Mouse (Mus musculus) B cell, adult 2 months (primary cell): ENCODE measurements around the gene Ttc7b.

Source experiments
- DNase-seq, 2 experiments: peaks; one replicate each; pipeline ENCODE4 v3.0.0; 2022

The Ttc7b gene

DNA sequence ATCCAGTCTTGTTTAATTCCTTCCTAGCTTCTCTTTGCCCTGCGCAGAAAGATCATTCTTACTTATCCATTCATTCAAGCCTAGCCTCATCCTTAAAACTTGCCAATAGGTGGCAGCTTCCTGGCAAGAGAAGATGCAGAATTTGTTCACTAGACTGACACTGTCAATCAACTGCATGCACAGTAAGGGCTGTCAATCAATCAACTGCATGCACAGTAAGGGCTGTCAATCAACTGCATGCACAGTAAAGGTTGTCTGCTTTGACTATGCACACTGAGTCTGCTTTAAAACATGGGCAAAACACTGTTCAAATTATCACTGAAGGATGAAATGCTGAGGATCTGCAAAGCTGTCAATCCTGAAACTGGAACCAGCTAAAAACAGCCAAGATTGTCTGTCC lies 37.6 kb downstream of the Ttc7b start:
- no peak for DNase-seq

DNA sequence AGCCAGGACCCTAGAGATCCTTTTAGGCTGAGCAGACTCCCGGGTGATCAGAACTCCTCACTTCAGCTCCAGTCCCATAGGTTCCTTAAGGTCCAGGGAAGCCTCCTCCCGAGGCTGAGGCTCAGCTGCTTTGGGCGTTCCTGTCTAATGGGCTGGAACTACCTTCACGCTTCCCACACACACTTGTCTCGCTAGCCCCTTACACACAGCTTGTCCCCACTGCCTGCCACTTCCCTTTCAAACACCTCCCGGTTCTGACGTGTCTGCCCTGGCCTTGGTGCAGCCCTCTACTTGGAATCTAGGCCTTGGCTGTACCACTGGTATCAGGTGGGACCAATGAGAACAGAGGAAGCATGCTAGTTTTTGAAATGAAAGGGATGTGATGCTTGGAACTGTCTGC lies 38.4 kb downstream of the Ttc7b start:
- no peak for DNase-seq

DNA sequence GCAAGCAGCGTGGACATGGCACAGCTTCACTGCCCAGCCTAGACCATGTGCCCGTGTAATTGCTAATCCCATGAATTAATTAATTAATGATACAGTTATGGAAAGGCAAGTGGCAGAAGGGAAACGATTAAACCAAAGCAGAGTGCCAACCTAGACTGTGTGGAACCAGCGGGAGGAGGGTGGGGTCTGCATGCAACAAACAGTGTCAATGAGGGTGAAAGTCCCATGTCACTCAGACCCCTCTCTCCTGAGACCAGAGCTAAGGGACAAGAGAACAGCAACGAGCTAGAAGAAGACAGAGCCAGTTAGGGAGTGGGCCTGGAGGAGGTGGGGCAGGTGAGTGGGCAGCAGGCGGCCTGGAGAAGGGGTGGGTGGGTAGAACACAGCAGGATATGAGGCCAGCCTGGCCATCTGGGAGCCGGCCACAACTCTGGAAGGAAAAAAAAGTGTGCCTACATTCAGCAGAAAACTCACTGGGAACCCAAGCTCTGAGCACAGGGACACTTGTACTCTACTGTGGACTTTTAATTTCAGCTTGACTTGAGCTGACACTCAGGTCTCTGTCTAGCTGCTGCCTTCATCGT lies 39.1 kb downstream of the Ttc7b start:
- DNase-seq: no peak

DNA sequence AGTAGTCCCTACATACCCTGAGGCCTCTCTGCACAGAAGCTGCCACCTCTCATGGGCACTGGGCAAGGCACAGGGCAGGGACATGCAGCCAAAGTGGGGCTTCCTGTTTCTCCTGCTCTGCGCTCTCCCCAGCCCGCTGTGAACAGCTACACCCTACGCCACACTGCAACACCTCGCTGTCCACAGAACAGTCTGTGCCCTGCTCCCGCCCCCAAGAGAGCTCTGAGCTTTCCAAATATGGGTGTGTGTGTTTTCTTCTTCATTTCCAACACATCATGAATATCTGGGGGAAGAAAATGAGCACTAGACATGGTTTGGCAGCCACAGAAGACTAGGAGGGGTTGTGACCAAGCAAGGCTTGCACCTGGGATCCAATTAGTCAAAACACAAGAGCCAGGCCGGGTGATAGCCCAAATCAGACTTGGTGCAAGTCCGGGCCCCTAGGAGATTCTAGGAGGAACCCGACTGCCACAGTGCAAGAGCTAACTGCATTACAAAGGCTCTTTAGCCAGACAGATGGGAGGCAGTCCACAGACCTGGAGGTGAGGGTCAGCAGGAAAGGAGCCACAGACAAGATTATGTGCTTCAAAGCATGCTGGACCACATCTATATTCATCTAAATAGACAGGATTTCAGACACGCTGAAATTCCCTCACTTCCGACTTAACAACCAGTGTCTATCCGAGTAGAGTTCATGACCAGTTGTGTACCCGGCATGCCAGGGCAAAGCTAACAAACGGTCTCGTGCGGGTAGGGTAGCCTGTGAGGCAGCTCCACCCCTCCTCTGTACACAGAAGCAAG lies 39.8 kb downstream of the Ttc7b start:
- DNase-seq: no peak

DNA sequence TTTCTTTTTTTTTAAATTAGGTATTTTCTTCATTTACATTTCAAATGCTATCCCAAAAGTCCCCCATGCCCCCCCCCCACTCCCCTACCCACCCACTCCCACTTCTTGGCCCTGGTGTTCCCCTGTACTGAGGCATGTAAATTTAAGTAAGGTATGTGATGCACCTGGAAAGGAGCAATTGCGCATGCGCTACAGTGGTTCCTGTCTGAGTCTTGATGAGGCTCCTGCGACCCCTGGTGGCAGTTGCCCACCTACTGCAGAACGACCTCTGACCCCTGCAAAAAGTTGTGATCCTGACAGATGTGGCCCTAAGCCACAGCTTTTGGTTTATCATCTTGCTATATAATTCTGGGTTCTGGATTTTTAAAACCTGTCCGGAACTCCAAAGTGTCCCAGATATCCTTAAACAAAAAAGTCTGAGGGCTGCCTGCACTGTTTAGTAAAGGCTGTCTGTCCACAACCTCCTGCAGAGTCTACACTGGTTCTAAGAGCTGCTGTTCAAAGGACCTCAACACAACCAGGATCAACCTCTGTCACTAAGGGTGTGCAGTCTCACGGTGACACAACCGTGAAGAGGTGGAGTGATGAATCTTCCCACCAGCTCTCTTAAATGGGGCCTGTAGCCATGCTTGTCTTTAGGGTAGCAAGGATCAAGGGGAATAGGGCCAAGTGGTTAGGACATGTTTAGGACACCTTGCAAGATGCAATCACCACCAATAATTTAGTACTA lies 40.6 kb downstream of the Ttc7b start:
- peak; percentile 81 to 82 for DNase-seq

DNA sequence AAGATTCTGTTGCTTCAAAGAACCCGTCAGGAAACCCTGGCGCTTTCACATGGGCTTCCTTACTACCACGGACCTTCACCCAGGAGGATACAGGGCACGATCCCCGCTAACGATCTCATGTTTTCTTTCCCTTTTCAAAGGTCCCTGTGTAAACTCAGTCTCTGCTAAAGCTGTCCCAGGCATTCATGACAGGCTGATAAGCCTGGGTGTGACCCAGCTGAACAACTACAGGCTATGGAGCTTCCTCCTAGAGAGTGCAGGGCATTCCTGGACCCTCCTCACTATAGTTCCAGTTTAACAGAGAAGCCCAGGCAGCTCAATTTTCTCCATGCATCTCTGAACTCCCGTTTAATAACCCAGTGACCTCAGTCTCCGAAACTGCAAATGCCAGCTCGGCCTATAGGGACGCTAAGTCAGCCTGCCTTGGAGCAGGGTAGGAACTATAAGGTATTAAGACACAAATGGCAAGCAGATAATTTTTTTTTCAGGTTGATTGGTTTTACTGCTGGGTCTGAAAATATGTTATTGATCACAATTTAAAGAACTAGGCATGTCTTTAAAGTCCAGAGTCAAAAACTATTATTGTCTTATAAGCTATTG lies 41.3 kb downstream of the Ttc7b start:
- no peak for DNase-seq

DNA sequence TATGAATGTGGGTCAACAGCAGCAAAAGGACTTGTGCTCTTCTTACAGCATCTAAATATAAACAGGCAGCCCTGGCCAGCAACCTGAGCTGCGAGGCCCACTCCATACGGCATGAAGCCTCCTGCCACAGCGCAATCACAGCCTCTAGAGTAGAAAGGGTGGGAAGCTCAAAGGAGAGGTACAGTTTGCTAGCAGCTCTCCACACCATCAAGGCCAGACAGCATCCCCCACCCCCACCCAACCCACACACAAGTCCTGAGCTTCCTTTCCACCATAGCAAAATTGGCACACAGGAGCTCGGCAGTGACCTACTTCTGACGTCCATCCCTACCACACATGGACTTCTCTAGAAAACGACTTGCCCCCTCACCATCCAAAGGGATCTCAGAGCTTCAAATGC lies 42.0 kb downstream of the Ttc7b start:
- no peak for DNase-seq

DNA sequence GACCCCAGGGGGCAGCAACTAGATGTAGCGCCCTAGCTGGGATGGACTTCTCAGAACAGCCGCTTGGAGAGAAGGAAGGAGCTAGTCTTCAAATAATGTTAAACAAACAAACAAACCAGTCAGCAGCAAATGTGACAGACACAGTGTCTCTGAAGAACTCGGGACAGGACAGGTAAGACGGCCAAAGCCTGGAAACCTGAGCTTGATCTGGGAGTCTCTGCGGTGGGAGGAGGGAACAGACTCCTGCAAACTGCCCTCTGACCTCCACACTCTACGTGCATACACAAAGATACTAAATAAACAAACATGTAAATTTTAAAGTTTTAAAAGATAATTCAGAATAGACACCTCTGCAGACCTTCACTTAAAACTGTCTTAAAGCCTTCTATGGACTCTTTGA lies 42.5 kb downstream of the Ttc7b start:
- no peak for DNase-seq

DNA sequence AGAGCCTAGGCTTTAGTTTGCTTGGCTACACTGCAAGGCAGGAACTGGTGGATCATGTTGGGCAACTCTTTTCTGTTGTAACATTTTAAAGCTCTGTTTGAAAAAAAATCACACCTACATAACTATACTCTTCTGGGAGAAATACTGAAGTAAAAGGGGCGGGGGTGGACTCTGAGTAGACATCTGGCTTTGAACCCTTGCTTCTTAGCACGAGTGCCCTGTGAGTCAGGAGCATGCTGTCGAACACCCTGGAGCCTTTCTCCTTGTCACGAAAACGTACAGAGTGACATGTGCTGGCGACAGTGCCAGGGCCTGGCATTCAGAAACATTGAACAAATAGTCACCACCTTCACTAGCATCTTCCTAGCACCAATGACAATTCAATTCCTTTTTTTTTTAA lies 43.2 kb downstream of the Ttc7b start:
- no peak for DNase-seq

DNA sequence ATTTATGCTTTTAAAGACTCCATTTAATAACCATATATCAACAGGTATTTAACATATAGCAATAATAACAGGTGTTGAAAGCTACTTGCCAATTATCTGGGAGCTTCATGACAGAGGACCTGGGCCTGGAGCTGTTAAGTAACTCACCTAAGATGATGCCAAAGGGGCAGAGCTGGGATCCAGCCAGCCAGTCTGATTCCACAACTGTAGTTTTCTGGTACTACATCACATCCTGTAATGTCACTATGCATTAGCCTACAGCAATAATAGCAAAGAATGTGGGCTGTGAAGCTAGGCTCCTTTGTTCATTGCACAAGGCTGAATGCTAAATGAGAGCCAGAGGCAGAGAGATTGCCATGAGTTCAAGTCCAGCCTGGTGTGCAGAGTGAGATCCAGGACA lies 44.3 kb downstream of the Ttc7b start:
- DNase-seq: no peak

DNA sequence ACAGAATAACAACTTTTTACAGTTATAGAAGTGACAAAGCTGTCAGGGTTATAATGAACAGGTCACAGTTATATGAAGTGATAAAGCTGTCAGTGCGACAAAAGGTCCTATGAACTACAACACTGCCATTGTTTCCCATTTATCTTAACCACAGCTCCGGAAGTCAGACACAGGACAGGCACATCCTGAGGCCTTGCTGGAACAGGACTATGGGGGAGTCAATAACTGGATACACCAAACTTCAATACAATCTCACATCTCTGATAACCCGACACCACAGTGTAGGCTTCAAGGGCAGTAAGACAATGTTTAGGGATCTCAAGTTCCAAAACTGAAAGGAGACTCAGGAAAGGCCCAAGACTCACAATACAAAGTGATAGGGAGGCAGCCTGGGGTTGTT lies 45.1 kb downstream of the Ttc7b start:
- DNase-seq: no peak

DNA sequence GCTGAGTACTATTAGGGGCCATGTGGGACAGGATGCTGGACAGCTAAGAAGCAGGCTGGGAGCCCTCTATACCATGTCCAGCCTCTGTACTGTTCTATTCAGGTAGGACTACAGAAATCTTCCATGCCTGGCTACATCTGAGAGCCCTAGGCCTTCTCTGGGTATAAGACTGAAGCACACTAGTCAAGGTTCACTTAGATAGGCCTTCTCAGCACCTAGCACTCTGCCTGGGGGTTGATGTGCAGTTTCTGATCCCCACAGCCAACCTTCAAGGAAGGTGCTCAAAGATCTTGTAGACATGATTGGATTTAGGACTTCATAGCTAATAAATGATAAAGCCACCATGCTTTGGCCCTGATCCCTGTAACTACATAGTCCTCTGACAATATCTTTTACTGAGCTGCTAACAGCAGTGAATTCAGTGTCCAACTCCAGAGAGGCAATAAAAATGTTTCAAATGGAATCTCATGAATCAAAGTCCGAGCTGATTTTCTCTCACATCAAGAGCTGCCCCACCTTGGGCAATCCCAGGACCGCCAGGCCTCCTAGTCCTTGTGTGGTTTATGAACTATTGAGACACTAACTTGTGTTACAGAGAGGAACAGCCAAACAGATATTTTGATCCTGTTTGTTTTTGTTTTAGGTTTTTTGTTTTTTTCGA lies 45.8 kb downstream of the Ttc7b start:
- DNase-seq: no peak

DNA sequence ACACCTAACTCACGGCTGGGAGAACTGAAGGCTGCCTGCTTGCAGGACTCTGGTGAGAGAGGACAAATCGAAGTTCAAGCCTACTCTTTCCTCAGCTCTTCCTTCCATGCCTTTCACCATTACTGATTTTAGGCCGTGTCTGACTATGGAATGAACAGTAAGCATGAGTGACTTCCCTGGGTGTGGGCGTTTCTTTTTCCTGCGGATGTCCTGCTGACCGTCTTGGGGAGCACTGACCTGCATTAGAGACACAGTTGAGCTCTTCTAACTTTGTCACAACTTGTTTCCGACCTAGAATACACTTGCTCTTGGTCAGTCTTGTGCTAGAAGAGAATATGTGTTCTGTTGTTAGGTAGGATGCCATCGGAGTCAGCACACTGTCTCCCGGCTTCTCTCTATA lies 50.3 kb downstream of the Ttc7b start:
- DNase-seq: no peak

DNA sequence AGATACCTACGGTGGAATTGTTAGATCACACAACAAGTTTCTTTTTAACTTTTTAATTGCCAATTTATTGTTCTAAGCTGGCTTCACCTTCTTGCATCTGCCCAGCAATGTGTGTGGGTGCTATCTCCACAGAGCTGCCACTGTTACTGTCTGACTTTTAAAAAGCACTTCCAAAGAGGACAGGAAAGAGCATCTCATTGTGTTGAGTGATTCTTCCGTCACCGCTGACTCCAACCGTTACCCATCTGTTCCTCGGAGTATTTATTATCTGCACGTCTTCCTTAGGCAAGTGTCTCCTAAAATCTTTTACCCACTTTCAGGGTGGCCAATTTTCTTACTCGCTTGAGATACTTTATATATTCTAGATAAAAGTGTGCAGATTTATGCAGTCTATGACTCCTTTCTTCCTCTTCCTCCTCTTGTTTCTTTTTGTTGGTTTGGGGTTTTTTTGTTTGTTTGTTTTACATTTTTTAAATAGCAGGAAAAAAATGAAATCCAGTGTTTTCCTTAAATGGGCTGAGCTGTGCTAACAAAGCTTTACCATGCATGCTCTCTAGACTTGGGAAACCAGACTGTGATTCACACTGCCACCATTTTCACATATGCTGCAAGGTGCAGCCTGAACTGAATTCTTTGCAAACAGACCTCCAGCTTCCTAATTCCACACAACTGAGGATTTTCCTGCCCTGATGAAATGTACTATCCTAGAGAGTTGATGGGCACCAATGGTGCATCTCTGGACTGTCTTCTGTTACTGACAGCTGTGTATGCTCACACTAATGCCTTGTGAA lies 50.9 kb downstream of the Ttc7b start:
- no peak for DNase-seq

DNA sequence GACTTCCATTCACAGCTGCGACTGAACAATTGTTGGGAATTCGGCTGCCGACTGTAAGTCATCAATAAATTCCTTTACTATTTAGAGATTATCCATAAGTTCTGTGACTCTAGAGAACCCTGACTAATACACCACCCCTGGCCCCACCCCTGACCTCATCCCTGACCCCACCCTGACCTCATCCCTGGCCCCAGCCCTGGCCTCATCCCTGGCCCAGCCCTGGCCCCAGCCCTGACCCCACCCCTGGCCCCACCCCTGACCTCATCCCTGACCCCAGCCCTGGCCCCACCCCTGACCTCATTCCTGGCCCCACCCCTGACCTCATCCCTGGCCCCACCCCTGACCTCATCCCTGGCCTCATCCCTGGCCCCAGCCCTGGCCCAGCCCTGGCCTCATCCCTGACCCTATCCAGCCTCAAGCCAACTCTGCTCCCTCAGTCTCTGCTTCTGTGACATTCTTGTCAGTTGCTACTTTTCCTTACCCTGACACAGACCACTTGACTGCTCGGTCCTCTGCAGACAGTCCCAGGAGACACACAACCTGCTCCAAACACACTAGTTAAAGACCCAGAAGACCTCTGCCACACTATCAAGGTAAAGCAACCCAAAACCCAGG lies 55.4 kb downstream of the Ttc7b start:
- DNase-seq: no peak

DNA sequence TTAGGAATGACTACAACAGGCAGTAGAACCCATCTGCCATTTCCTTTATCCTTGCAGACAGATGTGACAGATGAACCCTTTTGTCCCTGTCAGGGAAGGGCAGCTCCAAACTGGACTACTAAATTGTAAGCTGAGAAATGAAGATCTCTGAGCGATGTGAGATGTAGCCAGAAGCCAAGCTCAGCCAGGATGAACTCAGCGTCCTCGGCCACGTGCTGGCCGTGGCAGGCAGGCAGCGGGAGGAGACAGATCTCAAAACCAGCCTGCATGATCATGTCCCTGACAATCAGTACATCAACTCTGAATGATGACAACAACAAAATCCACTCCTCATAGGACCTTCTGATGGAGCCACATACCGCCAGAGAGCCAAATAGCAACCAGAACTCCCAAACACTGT lies 62.9 kb downstream of the Ttc7b start:
- no peak for DNase-seq

DNA sequence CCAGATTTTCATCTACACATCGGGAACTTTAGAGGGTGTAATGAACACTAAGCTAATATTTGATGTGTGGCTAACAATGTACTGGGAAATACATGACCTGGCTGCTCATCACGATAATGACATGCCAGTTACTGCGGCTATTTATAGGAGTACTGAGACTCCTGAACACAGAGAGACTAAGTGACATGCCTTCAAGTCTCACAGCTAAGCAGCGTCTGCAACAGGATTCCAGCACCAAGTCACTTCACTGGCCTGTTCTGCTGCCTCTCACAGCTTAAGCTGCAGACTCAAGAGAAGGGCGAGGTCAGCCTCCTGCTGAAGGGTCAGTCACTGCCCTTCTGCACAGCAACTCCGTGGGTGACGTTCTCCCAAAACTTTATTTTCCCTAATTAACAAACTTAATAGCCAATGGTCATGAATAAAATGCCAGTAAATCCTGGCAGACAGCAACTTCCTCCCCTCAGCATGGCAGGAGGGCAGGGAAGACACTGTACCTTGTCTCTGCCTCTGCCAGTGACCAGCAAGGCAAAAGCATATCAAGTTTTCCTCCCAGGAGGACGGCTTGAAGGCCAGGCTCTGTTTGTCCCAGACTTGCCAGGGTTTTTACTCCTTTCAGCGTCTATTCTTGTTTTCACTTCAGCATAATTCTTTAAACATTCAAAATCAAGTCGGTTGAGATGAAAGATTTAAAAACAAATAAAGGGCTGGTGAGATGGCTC lies 64.2 kb downstream of the Ttc7b start:
- no peak for DNase-seq

DNA sequence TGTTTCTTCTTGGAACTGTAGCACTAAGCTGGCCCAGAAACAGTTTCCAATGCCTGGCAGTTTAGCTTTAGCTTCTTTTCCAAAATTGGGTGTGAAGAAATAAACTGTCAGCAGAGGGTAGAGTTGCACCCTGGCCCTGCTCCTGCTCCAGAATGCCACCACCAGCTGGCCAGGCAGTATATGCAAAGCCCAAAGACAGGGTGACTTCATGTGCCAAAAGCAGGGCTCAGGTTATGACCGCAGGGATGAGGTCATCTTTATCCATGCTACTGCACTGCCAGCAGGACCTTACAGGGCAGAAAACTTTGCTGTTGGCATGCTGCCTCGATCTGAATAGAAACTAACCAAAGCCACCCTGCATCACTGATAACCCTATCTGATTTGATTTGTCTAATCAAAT lies 65.2 kb downstream of the Ttc7b start:
- DNase-seq: no peak

DNA sequence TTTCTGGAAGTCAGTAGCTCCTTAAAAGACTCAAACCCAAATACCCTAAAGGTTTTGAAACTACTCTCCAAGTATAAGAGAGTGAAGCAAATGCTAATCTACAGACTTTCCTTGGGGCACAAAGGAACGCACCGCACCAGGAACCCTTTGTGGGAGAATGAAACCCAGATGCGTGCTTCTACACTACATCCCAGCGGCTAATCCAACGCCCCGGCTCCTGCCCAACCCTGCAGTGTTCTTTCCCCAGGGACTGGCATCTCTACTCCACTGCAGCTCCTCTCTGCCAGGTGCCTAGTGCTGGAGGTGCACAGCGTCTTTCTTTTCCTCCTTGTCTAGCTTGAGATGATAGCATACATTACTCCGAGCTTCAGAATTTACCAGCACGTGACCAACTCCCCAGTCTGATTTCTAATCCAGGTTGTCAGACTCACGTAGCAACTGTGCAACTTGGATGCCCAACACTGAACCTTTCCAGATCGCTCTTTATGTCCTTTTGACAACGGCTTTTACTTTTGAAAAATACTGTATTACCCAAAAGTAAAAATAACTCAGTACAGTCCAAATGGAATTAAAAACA lies 72.8 kb downstream of the Ttc7b start:
- no peak for DNase-seq

DNA sequence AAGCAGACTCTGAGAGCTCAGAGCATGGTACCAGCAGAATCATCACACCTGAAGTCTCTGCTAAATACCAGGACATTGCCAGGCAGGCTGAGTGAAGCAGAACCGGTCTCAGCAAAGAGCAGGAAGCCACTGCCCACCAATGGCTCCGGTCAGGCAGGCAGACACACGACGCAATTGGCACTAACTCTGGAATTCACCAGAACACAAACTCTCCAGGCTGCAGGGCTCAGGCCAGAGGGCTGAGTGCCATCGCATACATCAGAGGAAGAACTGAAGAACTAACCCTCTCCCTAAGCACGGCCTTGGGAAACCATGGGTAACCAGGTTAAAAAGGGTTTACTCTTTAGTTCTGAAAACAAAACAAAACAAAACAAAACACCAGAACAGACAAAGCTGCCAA lies 73.5 kb downstream of the Ttc7b start:
- no peak for DNase-seq

DNA sequence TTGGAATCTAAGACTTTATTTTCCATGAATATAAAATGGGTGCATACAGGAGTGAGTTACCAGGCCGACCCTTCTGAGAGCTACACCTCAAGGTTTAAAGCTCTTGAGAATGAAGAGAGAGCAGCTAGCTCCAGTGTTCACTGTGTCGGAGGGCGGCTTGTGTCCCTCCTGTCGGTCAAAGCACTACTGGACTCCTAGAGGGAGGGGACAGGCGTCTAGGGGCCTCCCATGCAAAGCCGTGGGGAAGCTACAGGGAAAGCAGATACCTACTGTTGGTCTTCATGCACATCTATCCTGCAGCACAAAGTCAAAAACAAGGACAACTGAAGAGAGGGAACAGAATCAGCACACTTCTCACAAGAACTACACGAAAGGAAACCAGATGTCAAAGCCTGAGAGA lies 74.9 kb downstream of the Ttc7b start:
- DNase-seq: no peak
